Mouse (Mus musculus): ENCODE measurements around the gene Nat8f6.
"Not testable (repeated sequence)": the region's sequence is repeated elsewhere in the genome, so short reads cannot be mapped to it uniquely, and the experiment has no call there.

The Nat8f6 gene

GRCm38 (mm10) chr6:85836098-85836497, 15.3 kb upstream of the Nat8f6 start:
- DNase-seq (ENCODE audit: low read depth, low spot score) = not testable (repeated sequence)

GRCm38 (mm10) chr6:85835104-85835503, 14.3 kb upstream of the Nat8f6 start:
- DNase-seq (ENCODE audit: low read depth, low spot score) = not testable (repeated sequence)

GRCm38 (mm10) chr6:85834504-85835100, 13.8 kb upstream of the Nat8f6 start:
- not testable (repeated sequence) for DNase-seq (ENCODE audit: low read depth, low spot score)

GRCm38 (mm10) chr6:85831796-85832321, 11.1 kb upstream of the Nat8f6 start, which contains the start of gene Nat8:
Gene Nat8, minus strand, starts transcription at chr6:85832082.
- DNase-seq (ENCODE audit: low read depth, low spot score) = no peak

- no peak for DNase-seq (ENCODE audit: low read depth, low spot score)
Measured at GRCm38 (mm10) chr6:85829462-85829861, 8.7 kb upstream of the Nat8f6 start.

- no peak for DNase-seq (ENCODE audit: low read depth, low spot score)
Measured at GRCm38 (mm10) chr6:85825886-85826285, 5.1 kb upstream of the Nat8f6 start.

- no peak for DNase-seq (ENCODE audit: low read depth, low spot score)
Measured at GRCm38 (mm10) chr6:85823382-85824090, 2.8 kb upstream of the Nat8f6 start.

GRCm38 (mm10) chr6:85822286-85822685, 1.5 kb upstream of the Nat8f6 start:
- no peak for DNase-seq (ENCODE audit: low read depth, low spot score)

GRCm38 (mm10) chr6:85818338-85818737, 2.4 kb downstream of the Nat8f6 start:
- no peak for DNase-seq (ENCODE audit: low read depth, low spot score)

GRCm38 (mm10) chr6:85813339-85813738, 7.4 kb downstream of the Nat8f6 start:
- DNase-seq (ENCODE audit: low read depth, low spot score) = no peak

GRCm38 (mm10) chr6:85810942-85811537, 9.7 kb downstream of the Nat8f6 start:
- not testable (repeated sequence) for DNase-seq (ENCODE audit: low read depth, low spot score)

- DNase-seq (ENCODE audit: low read depth, low spot score) = not testable (repeated sequence)
Measured at GRCm38 (mm10) chr6:85810514-85810913, 10.2 kb downstream of the Nat8f6 start.

- DNase-seq (ENCODE audit: low read depth, low spot score) = not testable (repeated sequence)
Measured at GRCm38 (mm10) chr6:85809784-85810183, 11.0 kb downstream of the Nat8f6 start.

GRCm38 (mm10) chr6:85803180-85803579, 17.6 kb downstream of the Nat8f6 start:
- DNase-seq (ENCODE audit: low read depth, low spot score) = not testable (repeated sequence)

- DNase-seq (ENCODE audit: low read depth, low spot score) = peak; percentile 19
Measured at GRCm38 (mm10) chr6:85765532-85765931, 55.2 kb downstream of the Nat8f6 start, which contains the start of gene Nat8f3. Gene Nat8f3, minus strand, starts transcription at chr6:85765754.

- not testable (repeated sequence) for DNase-seq (ENCODE audit: low read depth, low spot score)
Measured at GRCm38 (mm10) chr6:85763127-85764070, 57.4 kb downstream of the Nat8f6 start.

- not testable (repeated sequence) for DNase-seq (ENCODE audit: low read depth, low spot score)
Measured at GRCm38 (mm10) chr6:85762678-85763077, 58.1 kb downstream of the Nat8f6 start.

All from A20 (cell line).